Mouse (Mus musculus) embryonic fibroblast, embryonic 13.5 days (primary cell): ENCODE measurements around the gene Asna1.

Source experiments
- CTCF ChIP-seq: IDR thresholded peaks from 2 replicates; pipeline ENCODE4 v1.5.1; 2011; ENCODE audit warnings: mild to moderate bottlenecking, control low read depth, low read length, moderate library complexity, borderline replicate concordance; ENCODE audit not compliant: insufficient read depth
- POLR2A ChIP-seq: IDR thresholded peaks from 2 replicates; pipeline ENCODE4 v1.6.1; 2011; ENCODE audit warnings: low read depth, mild to moderate bottlenecking, control low read depth, low read length, moderate library complexity

DNA sequence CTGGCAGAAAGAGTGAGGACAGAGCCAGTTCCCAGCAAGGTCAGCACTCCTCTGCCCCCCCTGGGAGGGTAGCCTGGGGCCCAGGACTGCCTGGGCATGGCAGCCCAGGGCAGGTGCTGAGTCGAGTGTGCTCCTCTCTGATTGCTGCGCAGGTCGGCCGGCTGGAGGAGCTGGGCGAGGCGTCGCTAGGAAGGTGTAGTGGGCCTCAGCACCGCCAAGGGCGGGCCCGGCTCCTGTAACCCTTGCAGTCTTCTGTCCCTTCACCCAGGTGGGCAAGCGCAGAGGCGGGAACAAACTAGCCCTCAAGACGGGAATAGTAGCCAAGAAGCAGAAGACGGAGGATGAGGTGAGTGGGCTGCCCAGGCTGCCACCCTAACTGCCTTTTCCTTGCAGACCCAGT lies 4.2 kb upstream of the Asna1 start:
- no peak for TF ChIP-seq CTCF
- TF ChIP-seq POLR2A = no peak
